Mouse (Mus musculus): Measurements from ENCODE around the gene Fam76b.
"Not testable (repeated sequence)": the region's sequence is repeated elsewhere in the genome, so short reads cannot be mapped to it uniquely, and the experiment has no call there.

Gene Fam76b

DNA sequence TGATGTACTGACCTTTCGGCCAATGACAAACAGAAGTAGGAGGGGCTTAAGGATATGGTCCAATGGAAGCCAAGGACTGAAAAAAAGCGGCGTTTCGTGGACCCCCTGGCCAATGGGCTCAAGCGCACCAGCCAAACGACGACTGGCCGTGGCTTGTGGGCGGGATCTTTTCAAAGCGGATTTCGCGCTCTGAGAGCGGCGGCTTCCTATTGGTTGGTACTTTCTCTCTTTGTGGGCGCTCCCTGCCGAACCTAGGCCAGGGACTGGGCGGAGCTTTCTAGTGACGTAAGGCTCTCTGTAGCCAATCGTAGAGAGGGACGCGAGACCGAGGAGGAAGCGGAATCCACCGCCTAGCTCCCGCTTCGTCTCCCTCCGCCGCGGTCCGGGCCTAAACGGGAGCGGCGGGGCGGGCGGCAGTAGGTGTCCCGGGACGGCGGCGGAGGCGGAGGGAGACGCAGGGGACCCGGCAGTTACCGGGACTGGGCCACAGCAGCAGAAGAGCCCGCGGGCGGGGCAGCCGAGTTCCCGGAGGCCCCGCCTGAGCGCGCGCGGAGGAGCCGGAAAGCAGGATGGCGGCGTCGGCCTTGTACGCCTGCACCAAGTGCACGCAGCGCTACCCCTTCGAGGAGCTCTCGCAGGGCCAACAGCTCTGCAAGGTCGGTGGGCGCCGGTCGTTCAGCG is at the start of gene Fam76b:
Gene Fam76b, plus strand, starts transcription at position 311 of the 681 bp plus-strand sequence.
- peak; percentile 100 for DNase-seq (ENCODE audit: low spot score)

GRCm38 (mm10) chr9:13781985-13782384 is 45.5 kb upstream of the Fam76b start:
- no peak for DNase-seq (ENCODE audit: low spot score)

GRCm38 (mm10) chr9:13790864-13791263 is 36.7 kb upstream of the Fam76b start:
- not testable (repeated sequence) for DNase-seq (ENCODE audit: low spot score)

GRCm38 (mm10) chr9:13794302-13794701 is 33.2 kb upstream of the Fam76b start:
- DNase-seq (ENCODE audit: low spot score): no peak

GRCm38 (mm10) chr9:13794756-13795155 is 32.8 kb upstream of the Fam76b start:
- DNase-seq (ENCODE audit: low spot score): no peak

- no peak for DNase-seq (ENCODE audit: low spot score)
Measured at GRCm38 (mm10) chr9:13804480-13804879, 23.0 kb upstream of the Fam76b start.

DNA sequence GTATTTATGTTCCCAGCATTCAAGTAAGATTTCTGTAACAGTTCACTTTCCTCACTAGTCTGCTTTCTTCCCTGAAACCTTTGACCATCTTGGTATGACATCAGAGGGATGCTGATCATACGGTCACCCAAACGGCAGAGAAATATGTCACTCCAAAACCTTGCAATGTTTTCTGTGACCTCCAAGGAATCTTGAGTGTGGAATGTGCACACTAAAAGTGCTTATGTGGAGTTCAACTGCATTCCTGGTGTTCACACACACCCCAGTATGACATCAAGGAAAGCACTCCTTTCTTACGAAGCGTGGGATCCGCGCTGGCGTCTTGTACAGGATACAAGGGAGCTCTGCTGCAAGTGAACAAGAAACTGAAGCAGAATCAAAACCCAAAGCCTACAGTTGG is 20.7 kb upstream of the Fam76b start:
- no peak for DNase-seq (ENCODE audit: low spot score)

GRCm38 (mm10) chr9:13807657-13808056 is 19.9 kb upstream of the Fam76b start:
- DNase-seq (ENCODE audit: low spot score): no peak

GRCm38 (mm10) chr9:13809937-13810336 is 17.6 kb upstream of the Fam76b start:
- no peak for DNase-seq (ENCODE audit: low spot score)

- no peak for DNase-seq (ENCODE audit: low spot score)
Measured at GRCm38 (mm10) chr9:13818369-13818768, 9.1 kb upstream of the Fam76b start.

DNA sequence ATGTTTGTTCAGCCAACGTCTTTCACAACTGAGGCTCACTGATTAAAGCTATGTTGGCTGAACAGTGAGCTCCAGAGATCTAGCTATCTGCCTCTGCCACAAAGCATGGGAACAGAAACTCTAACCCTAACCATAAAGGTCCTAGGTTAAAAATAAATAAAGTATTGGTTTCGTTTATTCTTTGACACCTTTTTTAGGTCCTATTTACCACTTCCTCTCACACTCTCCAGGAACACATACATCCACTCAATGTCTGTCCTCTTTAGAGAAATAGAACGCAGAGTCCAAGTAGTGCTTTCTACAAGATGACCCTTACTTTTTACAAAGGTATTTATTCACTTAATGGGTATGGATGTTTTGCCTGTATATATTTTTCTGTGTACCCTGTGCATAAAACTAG is 6.7 kb upstream of the Fam76b start:
- no peak for DNase-seq (ENCODE audit: low spot score)

DNA sequence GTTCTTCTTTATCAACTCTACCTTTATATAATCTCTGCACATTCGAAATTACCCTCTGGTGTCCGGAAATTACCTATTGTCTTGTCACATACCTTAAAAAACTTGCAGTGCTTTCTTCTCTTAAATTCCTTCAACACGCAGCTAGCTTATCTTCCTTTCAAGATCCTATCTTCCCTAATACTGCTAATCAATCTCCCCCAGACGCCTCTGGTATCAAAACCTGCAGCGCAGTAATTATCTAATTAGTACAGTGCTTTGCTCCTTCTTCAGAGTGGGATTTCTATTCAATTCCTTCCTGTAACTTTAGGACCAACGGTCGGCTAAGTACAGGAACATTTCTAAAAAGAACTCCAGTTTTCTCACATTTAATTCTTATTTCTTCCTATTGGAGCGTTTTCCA is 1.6 kb upstream of the Fam76b start:
- no peak for DNase-seq (ENCODE audit: low spot score)

- peak; percentile 78 for DNase-seq (ENCODE audit: low spot score)
Measured at GRCm38 (mm10) chr9:13826391-13826805, 1.1 kb upstream of the Fam76b start.

GRCm38 (mm10) chr9:13826832-13827405 is 597 bp upstream of the Fam76b start, which contains the start of gene Cep57:
Gene Cep57, minus strand, starts transcription at chr9:13827107.
- peak; percentile 96 for DNase-seq (ENCODE audit: low spot score)

DNA sequence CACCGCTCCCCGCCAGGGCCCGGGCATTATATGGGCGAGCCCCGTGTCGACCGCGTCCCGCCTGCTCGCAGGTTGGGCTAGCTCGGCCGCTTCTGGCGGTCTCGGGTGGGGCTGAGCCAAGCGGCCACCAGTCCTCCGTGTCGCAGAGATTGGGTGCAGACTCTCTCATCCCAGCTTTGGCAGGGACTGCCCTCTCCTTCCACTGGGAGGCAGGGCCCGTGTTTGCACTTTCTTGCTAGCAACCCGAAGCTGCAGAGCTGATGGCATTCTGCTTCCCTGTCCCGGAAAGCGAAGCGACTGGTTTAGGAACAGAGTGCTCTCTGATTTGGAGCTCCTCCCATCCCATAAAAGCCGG is 548 bp downstream of the Fam76b start:
- DNase-seq (ENCODE audit: low spot score): no peak

DNA sequence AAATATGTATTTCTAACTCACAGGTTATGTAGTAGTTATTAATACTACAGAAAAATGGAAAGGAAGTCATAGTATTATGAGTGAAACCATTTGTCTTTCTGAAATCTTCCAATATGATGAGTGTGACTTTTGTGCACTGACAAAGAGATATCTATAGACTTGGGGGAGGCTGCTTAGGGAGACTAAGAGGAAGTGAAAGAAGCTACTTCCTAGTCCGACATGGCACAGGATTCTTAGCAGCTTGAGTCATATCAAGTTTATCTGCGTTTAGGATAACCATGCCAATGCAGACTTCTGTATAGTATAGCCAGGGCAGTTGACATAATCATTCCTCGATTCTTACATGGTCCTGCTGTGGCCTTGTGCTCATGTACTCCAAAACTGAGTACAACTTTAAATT is 7.7 kb downstream of the Fam76b start:
- DNase-seq (ENCODE audit: low spot score): no peak

DNA sequence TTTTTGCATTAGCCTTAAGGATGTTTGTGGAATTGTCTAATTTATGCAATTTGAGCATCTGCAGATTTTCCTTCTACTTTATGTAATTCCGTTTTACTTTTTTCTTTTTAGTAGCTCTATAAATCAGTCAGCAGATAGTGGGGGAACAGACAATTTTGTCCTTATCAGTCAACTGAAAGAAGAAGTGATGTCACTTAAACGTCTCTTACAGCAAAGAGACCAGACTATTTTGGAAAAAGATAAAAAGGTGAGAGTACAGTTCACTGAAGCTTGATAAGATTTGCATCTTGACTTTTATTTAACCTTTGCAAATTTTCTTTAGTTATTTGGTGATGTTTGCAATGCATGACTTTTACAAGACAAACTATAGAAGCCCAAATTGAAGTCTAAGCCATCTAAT is 9.2 kb downstream of the Fam76b start:
- DNase-seq (ENCODE audit: low spot score): no peak

DNA sequence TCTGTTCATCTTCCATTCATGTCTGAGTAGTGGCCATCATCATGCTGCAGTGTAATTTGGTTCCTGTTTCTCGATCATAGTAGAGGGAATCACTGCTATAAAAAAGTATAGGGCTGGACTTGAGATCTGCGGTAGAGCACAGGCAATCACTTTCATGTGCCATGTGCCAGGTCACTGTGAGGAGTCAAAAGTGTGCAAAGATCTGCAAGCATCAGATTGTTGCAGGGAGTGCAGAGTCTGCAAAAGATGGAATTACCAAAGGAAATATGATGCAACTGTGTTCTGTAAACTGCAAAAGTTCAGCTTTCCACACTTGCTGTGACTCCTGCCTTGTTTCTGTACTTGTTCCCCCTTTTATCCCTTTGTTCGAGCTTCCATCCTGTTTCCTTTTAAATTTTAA is 20.1 kb downstream of the Fam76b start:
- DNase-seq (ENCODE audit: low spot score): no peak

DNA sequence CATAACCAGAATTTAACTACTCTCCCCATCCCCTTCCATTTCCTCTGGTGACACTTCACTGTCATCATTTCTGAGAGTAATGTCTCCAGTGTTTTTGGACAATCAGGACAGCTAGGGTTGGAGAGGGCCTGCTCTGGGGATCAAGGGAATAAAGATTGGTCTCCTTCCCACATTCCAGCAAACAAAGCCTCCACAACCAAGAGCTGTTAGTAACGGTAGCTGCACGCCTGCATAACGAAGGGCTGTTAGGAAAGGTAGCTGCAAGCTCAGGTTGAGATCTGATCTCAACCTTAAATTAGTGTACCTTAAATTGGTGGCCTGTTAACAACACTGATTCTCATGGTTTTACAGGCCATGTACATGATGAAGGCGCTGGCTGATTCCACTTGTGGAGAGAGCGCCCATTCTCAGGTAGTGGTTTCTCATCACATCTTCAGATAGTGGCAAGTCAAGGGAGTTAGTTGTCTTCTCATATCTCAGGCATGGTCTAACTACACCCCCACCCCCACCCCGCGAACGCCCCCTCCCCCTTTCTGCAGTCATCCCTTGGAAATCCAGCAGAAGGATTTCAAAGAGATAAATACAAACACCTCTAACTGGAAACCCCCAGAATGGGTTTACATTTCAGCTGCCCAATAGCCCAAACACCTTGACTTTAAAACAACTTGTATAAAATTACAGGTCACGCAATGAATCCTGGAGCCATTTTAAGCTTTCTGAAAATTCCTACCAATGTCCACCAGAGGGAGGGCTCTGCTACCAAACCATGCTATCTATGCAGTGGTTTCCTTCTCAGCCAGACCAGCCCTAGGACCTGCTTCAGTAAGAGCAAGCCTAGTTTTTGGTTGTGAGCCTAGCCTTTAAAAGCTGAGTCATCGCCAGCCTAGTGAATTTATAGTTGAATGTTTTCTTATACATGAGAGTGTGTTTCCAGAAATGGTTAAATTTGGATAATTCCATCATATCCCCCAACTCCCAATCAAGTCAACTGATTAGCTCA is 21.3 kb downstream of the Fam76b start:
- peak; percentile 16 for DNase-seq (ENCODE audit: low spot score)

- DNase-seq (ENCODE audit: low spot score): no peak
Measured at GRCm38 (mm10) chr9:13853876-13854275, 26.4 kb downstream of the Fam76b start.

DNA sequence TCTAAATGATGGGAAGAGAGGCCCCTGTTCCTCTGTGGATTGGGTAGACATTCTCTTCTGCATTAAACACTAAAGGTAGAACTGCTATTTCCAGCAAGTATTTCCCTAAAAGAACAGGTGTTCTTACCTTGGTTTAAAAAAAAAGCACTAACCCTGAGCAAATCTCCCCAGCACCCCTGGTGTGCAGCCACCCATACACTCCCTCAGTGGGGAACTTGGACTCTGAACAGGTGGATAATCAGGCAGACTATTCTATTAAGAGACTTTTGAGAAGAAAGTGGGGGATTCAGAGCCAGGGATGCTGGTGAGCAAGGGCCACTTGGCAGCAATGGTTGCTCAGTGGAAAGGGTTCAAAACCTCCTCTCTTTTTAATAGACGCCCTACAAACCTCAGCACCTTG is 28.7 kb downstream of the Fam76b start:
- no peak for DNase-seq (ENCODE audit: low spot score)

DNA sequence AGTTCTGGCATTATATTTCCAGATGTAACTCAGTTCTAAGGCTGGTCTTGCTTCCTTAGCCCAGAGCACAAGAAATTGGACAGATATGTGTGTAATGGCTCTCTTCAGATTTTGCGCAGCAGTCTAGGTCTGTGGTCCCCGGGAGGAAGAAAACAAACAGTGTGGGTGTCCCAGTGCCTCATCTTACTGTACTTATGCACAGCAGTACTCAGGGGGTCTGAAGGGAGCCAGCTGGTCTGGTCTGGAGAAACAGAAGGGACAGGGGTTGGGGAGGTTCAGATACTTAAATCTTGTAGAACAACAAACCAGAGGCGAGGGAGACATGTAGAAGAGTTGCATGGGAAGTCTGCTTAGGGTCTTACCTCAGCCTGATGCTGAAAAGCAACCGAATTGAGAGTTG is 29.3 kb downstream of the Fam76b start:
- no peak for DNase-seq (ENCODE audit: low spot score)

DNA sequence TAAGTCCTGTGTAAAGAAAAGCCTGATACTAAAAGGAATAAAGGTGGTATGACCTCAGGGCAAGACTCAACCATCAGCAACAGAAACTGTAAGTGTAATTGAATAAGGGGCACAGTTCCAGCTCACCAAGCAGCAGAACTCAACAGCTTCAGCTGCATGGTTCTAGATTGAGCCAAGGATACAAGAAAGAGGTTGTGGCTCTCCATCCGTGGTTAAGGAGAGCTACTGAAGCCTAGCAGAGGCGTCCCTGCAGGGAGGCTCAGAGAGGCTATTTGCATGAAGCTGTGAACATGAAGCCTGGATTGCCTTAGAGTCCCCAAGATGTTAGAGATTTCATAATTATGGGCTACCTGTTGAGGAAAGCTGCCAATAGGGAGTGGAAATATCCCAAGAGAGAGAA is 40.1 kb downstream of the Fam76b start:
- DNase-seq (ENCODE audit: low spot score): no peak

Data from yolk sac, embryonic 10.5 days (tissue).